Mouse (Mus musculus) limb, embryonic 11.5 days (tissue): ENCODE results near the gene 7420426K07Rik. TPM values are rescaled to one million over a fixed set of nuclear protein-coding genes. Genes with fewer than 3 reads are reported as not detected.

Experiments
- ATAC-seq: fragments of 200-750 bp; cut with Nextera tagmentation; 2 replicates; pipeline ENCODE4 v1.8.0; 2017; ENCODE audit warnings: low read depth; ENCODE audit not compliant: insufficient number of reproducible peaks, low FRiP score, low TSS enrichment
- DNase-seq: peaks from one replicate; pipeline ENCODE4 v3.0.0-alpha.2; 2015; ENCODE audit warnings: low spot score
- H3K27ac ChIP-seq: fragments of 300-500 bp; sonication (generic); replicated peaks from 2 replicates; pipeline ENCODE4 v1.5.1; 2014; ENCODE audit warnings: low read depth, mild to moderate bottlenecking, low read length
- H3K27me3 ChIP-seq: fragments of 300-500 bp; sonication (generic); 2 replicates; pipeline ENCODE4 v1.6.1; 2014; ENCODE audit warnings: mild to moderate bottlenecking, low read length, mixed read lengths; ENCODE audit not compliant: control insufficient read depth, insufficient read depth
- H3K36me3 ChIP-seq: fragments of 300-500 bp; sonication (generic); 2 replicates; pipeline ENCODE4 v1.6.1; 2014; ENCODE audit warnings: mild to moderate bottlenecking, low read length, moderate library complexity, mixed read lengths; ENCODE audit not compliant: control insufficient read depth, insufficient read depth
- H3K4me1 ChIP-seq: fragments of 300-500 bp; sonication (generic); 2 replicates; pipeline ENCODE4 v1.6.1; 2014; ENCODE audit warnings: low read length, mixed read lengths; ENCODE audit not compliant: control insufficient read depth, insufficient read depth
- H3K4me2 ChIP-seq: fragments of 300-500 bp; sonication (generic); 2 replicates; pipeline ENCODE4 v1.6.1; 2014; ENCODE audit warnings: low read depth, mild to moderate bottlenecking, moderate library complexity; ENCODE audit not compliant: severe bottlenecking
- H3K4me3 ChIP-seq: fragments of 300-500 bp; sonication (generic); 2 replicates; pipeline ENCODE4 v1.5.1; 2014; ENCODE audit warnings: low read depth, low read length
- H3K9ac ChIP-seq: fragments of 300-500 bp; sonication (generic); 2 replicates; pipeline ENCODE4 v1.6.1; 2014; ENCODE audit warnings: mild to moderate bottlenecking, low read length
- H3K9me3 ChIP-seq: fragments of 300-500 bp; sonication (generic); 2 replicates; pipeline ENCODE4 v1.6.1; 2016; ENCODE audit warnings: low read length; ENCODE audit not compliant: control insufficient read depth
- WGBS: fragments of 180-500 bp; shearing (Covaris S2); extraction: QIAGEN DNeasy Blood & Tissue Kit; methylation state at CpG from one replicate; pipeline ENCODE4 v1.1.7; 2014; 5-methylcytosine and 5-hydroxymethylcytosine counted together
- polyA plus RNA-seq: library from polyadenylated mRNA; unstranded; fragments of >200 nt; fragmentation: Nextera tagmentation; extraction: Ambion mirVana; gene quantifications from 2 replicates; pipeline ENCODE4 v1.2.1, GENCODE M21; 2014

The 7420426K07Rik gene
- polyA plus RNA-seq, 1 experiment from 2014 or later, result not detected

- ATAC-seq (no peak), DNase-seq (no peak)
- H3K27ac ChIP-seq, result no peak overlapping the region
- no peak overlapping the region for H3K4me2 ChIP-seq
- no peaks in the 10 kb centered on the region for H3K9me3 ChIP-seq
- no peak overlapping the region for H3K4me3 ChIP-seq
- 80% methylated on average over 2 of the region's 2 CpGs for WGBS
- no peaks in the 10 kb centered on the region for H3K27me3 ChIP-seq
- H3K9ac ChIP-seq, result no peak overlapping the region
- no peaks in the 10 kb centered on the region for H3K4me1 ChIP-seq
- no peaks in the 10 kb centered on the region for H3K36me3 ChIP-seq
Observed at GRCm38 (mm10) chr9:98929496-98929895, 26.6 kb downstream of the 7420426K07Rik start.

DNA sequence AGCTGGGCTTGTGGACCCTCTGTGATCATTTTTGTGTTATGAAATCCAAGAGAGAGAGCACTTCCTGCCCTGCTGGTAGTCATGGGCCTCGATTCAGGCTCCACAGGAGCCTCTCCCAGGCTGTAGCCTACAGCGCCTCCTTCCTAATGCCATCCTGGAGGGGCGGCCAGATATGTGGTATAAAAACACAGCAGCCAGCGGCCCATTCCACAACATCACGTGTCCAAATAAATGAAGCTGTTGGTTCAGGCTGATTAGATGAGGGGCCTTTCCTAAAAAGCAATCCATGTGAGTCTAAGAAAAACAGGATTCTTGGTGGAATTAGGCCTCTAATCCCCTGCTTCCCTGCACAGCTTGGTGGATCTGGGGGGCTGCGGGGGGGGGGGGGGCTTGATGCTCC lies 30.0 kb downstream of the 7420426K07Rik start:
- DNase-seq (no peak), ATAC-seq (no peak)
- Histone ChIP-seq H3K9ac (no peak overlapping the region), H3K36me3 (no peaks in the 10 kb centered on the region), H3K9me3 (no peaks in the 10 kb centered on the region), H3K27ac (no peak overlapping the region), H3K4me3 (no peak overlapping the region), H3K4me2 (no peak overlapping the region), H3K4me1 (no peaks in the 10 kb centered on the region), H3K27me3 (0 out of 2 replicates have a peak, but pooled peaks cover 2% of the 10 kb centered on the region)
- 51% methylated on average over 6 of the region's 6 CpGs for WGBS

DNA sequence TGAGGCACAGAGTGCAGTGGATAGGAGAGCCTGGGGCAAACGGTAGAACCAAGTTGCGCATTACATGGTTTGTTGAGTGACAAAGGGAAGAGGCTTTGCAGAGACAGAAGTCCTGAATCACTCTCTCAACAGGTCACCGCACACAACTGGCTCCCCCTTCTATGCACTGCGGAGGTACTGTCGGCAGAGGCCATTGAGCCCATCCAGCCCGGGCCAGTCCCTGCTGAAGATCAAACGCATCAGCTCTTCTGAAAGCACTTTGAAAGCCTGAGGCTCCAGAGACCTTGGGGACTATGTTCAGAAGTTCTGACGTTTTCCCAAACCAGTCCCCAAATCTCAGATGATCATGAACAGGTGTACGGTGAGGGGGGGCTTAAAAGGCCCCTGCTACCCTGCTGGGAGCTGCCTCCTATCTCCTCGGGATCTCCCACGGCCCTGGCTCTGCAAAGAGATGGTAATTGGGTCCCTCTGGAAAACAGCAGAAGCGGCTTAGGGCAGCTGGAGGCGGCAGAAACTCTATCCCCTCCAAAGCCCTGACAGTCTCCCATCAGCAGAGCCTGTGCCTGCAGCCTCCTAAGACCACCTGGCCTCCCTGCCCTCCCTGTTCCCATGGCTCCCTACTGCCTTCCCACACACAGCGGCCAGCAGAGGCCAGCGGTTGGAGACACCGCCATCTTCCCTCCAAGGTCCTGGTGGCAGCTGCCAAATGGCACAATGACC lies 32.4 kb downstream of the 7420426K07Rik start:
- Histone ChIP-seq H3K4me3 (no peak overlapping the region), H3K4me1 (no peaks in the 10 kb centered on the region), H3K9me3 (no peaks in the 10 kb centered on the region), H3K36me3 (no peaks in the 10 kb centered on the region), H3K9ac (no peak overlapping the region), H3K27ac (no peak overlapping the region), H3K27me3 (0 out of 2 replicates have a peak, but pooled peaks cover 2% of the 10 kb centered on the region), H3K4me2 (no peak overlapping the region)
- DNase-seq (no peak), ATAC-seq (no peak)
- 18% methylated on average over 16 of the region's 16 CpGs for WGBS

- H3K27ac ChIP-seq, result no peak overlapping the region
- H3K4me2 ChIP-seq, result no peak overlapping the region
- no peak overlapping the region for H3K4me3 ChIP-seq
- no peaks in the 10 kb centered on the region for H3K9me3 ChIP-seq
- no peak for ATAC-seq
- H3K4me1 ChIP-seq, result no peaks in the 10 kb centered on the region
- peak; percentile 46 for DNase-seq
- 0 out of 2 replicates have a peak, but pooled peaks cover 2% of the 10 kb centered on the region for H3K27me3 ChIP-seq
- 18% methylated on average over 2 of the region's 2 CpGs for WGBS
- H3K9ac ChIP-seq, result no peak overlapping the region
- H3K36me3 ChIP-seq, result no peaks in the 10 kb centered on the region
Observed at GRCm38 (mm10) chr9:98939290-98939689, 36.4 kb downstream of the 7420426K07Rik start.

- ATAC-seq, result no peak
- peaks cover 29% of the 10 kb centered on the region for H3K4me1 ChIP-seq
- peak overlapping the region; percentile 20; the same call in 1 of the 2 replicates for H3K4me2 ChIP-seq
- under 1% methylated on average over 40 of the region's 40 CpGs for WGBS
- no peaks in the 10 kb centered on the region for H3K9me3 ChIP-seq
- peaks cover 71% of the 10 kb centered on the region for H3K27me3 ChIP-seq
- H3K36me3 ChIP-seq, result no peaks in the 10 kb centered on the region
- H3K27ac ChIP-seq, result no peak overlapping the region
- peak overlapping the region; percentile 12; the same call in 1 of the 2 replicates for H3K9ac ChIP-seq
- DNase-seq, result peak; percentile 62
- peak overlapping the region; percentile 12 for H3K4me3 ChIP-seq
Observed at GRCm38 (mm10) chr9:98952171-98953050, 49.5 kb downstream of the 7420426K07Rik start.

GRCm38 (mm10) chr9:98953291-98953690 lies 50.4 kb downstream of the 7420426K07Rik start:
- 5% methylated on average over 4 of the region's 4 CpGs for WGBS
- DNase-seq (no peak), ATAC-seq (no peak)
- H3K27me3 ChIP-seq, result peaks cover 71% of the 10 kb centered on the region
- H3K4me2 ChIP-seq, result no peak overlapping the region
- H3K27ac ChIP-seq, result no peak overlapping the region
- H3K36me3 ChIP-seq, result no peaks in the 10 kb centered on the region
- H3K9ac ChIP-seq, result no peak overlapping the region
- peaks cover 29% of the 10 kb centered on the region for H3K4me1 ChIP-seq
- no peak overlapping the region for H3K4me3 ChIP-seq
- H3K9me3 ChIP-seq, result no peaks in the 10 kb centered on the region

DNA sequence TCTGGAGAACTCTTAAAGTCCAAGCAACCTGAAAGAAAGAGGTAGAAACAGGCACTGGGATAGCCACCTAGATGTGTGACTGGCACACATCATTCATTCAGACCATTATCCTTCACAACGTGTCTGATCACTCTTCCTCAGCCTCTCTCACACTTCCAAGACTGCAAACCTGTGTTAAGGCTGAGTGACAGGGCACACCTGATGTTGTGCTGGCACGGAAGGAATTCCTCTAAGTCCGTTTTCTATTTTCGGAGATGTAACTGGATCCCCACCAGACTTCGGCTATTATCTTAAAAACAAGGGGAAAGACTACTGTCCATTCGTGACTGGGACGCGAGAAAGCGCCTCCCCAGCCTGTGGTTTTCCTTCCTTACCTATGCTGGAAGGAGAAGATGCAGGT lies 50.9 kb downstream of the 7420426K07Rik start:
- Histone ChIP-seq H3K4me1 (peaks cover 29% of the 10 kb centered on the region), H3K4me2 (no peak overlapping the region), H3K9ac (no peak overlapping the region), H3K9me3 (no peaks in the 10 kb centered on the region), H3K27me3 (peaks cover 71% of the 10 kb centered on the region), H3K27ac (no peak overlapping the region), H3K4me3 (no peak overlapping the region), H3K36me3 (no peaks in the 10 kb centered on the region)
- 4% methylated on average over 9 of the region's 9 CpGs for WGBS
- no peak for ATAC-seq
- peak; percentile 36 for DNase-seq
